Mouse (Mus musculus) brain, adult 2 months (tissue): Measurements from ENCODE around the gene Rhot2.
"Not testable (repeated sequence)": the region's sequence is repeated elsewhere in the genome, so short reads cannot be mapped to it uniquely, and the experiment has no call there.

Experiments
- DNase-seq: peaks from one replicate; pipeline ENCODE4 v3.0.0; 2011; ENCODE audit warnings: low read depth, low spot score

The Rhot2 gene

GRCm38 (mm10) chr17:25828223-25828594 lies 16.4 kb downstream of the Rhot2 start:
- DNase-seq = no peak

GRCm38 (mm10) chr17:25827546-25828222 lies 17.0 kb downstream of the Rhot2 start:
- no peak for DNase-seq

GRCm38 (mm10) chr17:25827011-25827410 lies 17.6 kb downstream of the Rhot2 start:
- DNase-seq = no peak

GRCm38 (mm10) chr17:25825984-25826570 lies 18.6 kb downstream of the Rhot2 start:
- no peak for DNase-seq

GRCm38 (mm10) chr17:25825311-25825710 lies 19.3 kb downstream of the Rhot2 start:
- DNase-seq = no peak

- DNase-seq = no peak
Observed at GRCm38 (mm10) chr17:25824362-25825142, 20.1 kb downstream of the Rhot2 start.

- DNase-seq = peak; percentile 96
Observed at GRCm38 (mm10) chr17:25823452-25823851, 21.2 kb downstream of the Rhot2 start, which contains the start of gene Wdr24. TSS of gene Wdr24 (plus strand) at chr17:25823627.

- no peak for DNase-seq
Observed at GRCm38 (mm10) chr17:25818851-25819780, 25.5 kb downstream of the Rhot2 start.

GRCm38 (mm10) chr17:25817662-25818061 lies 27.0 kb downstream of the Rhot2 start:
- no peak for DNase-seq

- DNase-seq = peak; percentile 92
Observed at GRCm38 (mm10) chr17:25813471-25813870, 31.2 kb downstream of the Rhot2 start.

GRCm38 (mm10) chr17:25810890-25811289 lies 33.8 kb downstream of the Rhot2 start:
- DNase-seq = peak; percentile 64

- peak; percentile 89 for DNase-seq
Observed at GRCm38 (mm10) chr17:25809606-25810340, 34.9 kb downstream of the Rhot2 start.

GRCm38 (mm10) chr17:25808789-25809605 lies 35.7 kb downstream of the Rhot2 start, which contains the start of gene Fbxl16:
TSS of gene Fbxl16 (plus strand) at chr17:25809085.
- DNase-seq = peak; percentile 99

- DNase-seq = no peak
Observed at GRCm38 (mm10) chr17:25808028-25808427, 36.6 kb downstream of the Rhot2 start.

GRCm38 (mm10) chr17:25807452-25807851 lies 37.2 kb downstream of the Rhot2 start:
- DNase-seq = not testable (repeated sequence)

GRCm38 (mm10) chr17:25806507-25806906 lies 38.1 kb downstream of the Rhot2 start:
- DNase-seq = no peak

GRCm38 (mm10) chr17:25802825-25803517 lies 41.7 kb downstream of the Rhot2 start:
- DNase-seq = peak; percentile 94

- peak; percentile 84 for DNase-seq
Observed at GRCm38 (mm10) chr17:25801029-25801428, 43.6 kb downstream of the Rhot2 start.

- DNase-seq = peak; percentile 79
Observed at GRCm38 (mm10) chr17:25796951-25797369, 47.7 kb downstream of the Rhot2 start, which contains the start of gene Metrn. TSS of gene Metrn (minus strand) at chr17:25797136.
